Mouse (Mus musculus) yolk sac, embryonic 10.5 days (tissue): ENCODE measurements around the gene Serpina1b.
A peak's percentile ranks its signal among the peaks of the same experiment; 100 is the strongest.
"Not testable (repeated sequence)": the region's sequence is repeated elsewhere in the genome, so short reads cannot be mapped to it uniquely, and the experiment has no call there.

Experiments used
- DNase-seq: peaks from one replicate; pipeline ENCODE4 v3.0.0-alpha.2; 2017; ENCODE audit warnings: low spot score

The Serpina1b gene

GRCm38 (mm10) chr12:103700144-103700750, 129.9 kb downstream of the Serpina1b start:
- DNase-seq, result no peak

DNA sequence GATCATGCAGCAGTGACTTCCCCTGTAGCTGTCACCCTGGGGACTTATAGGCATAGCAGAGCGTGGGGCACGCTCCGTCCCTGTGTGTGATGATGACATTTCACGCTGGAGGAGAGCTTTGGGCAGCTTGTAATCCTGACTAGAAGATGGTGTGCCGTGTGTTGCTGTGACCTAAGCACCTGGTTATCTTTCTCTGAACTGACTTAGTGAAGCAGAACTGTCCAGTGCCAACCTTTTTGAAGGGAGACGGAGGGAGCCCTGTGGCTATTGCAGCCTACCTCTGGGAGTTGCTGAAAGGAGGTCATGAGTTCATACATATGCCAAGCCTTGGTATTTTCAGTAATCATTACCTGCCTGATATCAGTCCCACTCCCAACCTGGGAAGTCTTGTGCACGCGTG, 134.7 kb downstream of the Serpina1b start, which contains the start of gene Serpina1f:
Serpina1f (minus strand) TSS at position 101 of the 400 bp plus-strand sequence.
- no peak for DNase-seq

- DNase-seq, result no peak
These were observed 141.9 kb downstream of the Serpina1b start for GRCm38 (mm10) chr12:103688221-103688814.

DNA sequence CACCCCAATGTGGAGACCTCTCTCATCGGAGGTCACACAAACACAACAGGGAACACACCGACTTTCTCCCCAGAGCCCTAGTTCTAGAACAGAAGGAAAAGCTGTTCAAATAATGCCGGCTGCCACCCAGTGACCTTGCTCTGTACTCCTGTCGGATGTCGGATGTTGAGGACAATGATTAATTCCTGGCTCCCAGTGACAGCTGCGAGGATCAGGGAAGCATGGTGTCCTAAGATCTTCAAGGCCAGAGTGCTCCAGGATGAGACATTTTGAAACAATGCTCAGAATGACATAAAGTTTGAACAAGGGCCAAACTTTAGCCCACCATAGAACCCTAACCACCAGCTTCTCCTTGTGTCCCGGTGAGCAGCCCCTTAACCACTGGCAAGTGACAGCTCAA, 143.2 kb downstream of the Serpina1b start:
- DNase-seq, result peak; percentile 57

- DNase-seq, result no peak
These were observed 144.1 kb downstream of the Serpina1b start for GRCm38 (mm10) chr12:103686050-103686449.

DNA sequence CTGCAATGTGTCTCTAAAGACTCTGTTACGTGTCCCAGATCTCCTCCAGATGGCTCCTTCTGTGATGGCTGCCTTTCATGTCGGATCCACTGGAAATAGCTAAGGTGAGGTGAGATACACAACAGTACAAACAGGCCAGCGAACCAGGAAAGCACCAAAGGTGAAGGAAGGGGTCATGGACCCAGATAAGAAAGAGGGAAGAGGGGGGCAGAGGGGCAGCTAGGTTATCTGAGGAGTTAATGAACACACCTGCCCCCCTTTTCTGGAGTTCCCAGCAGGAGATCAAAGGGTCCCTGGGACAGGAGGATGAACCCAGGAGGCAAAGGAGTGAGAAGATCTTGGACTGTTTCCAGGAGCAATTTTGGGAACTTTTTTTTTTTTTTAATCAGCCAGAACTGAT, 144.8 kb downstream of the Serpina1b start:
- DNase-seq, result peak; percentile 82

- DNase-seq, result no peak
These were observed 146.4 kb downstream of the Serpina1b start for GRCm38 (mm10) chr12:103683775-103684174.

GRCm38 (mm10) chr12:103681739-103682138, 148.4 kb downstream of the Serpina1b start:
- peak; percentile 55 for DNase-seq

GRCm38 (mm10) chr12:103681169-103681568, 149.0 kb downstream of the Serpina1b start:
- DNase-seq, result no peak

- not testable (repeated sequence) for DNase-seq
These were observed 150.3 kb downstream of the Serpina1b start for GRCm38 (mm10) chr12:103679853-103680252.
